Mouse (Mus musculus) spleen, adult 2 months (tissue): ENCODE measurements around the gene Adra1d. TPM values are rescaled to one million over a fixed set of nuclear protein-coding genes. Genes with fewer than 3 reads are reported as not detected.

ENCODE experiments used
- DNase-seq, 2 experiments: peaks; one replicate each; pipeline versions ENCODE4 v3.0.0 to v3.0.0-alpha.2; 2012 to 2021; ENCODE audit warnings: low spot score in 2 of 2, low read depth in 1 of 2
- H3K27ac ChIP-seq: fragments of 200-500 bp; 2 replicates; pipeline ENCODE4 v1.5.1; 2012; ENCODE audit warnings: low read length, inconsistent platforms; ENCODE audit not compliant: insufficient read depth
- H3K27me3 ChIP-seq: fragments of 200-500 bp; 2 replicates; pipeline ENCODE4 v1.6.1; 2012; ENCODE audit warnings: mild to moderate bottlenecking, moderate library complexity, low read length, inconsistent platforms; ENCODE audit not compliant: control insufficient read depth, insufficient read depth
- H3K36me3 ChIP-seq: fragments of 200-500 bp; 2 replicates; pipeline ENCODE4 v1.6.1; 2012; ENCODE audit warnings: mild to moderate bottlenecking, low read length, inconsistent platforms; ENCODE audit not compliant: control insufficient read depth, insufficient read depth
- H3K4me1 ChIP-seq: fragments of 200-500 bp; 2 replicates; pipeline ENCODE4 v1.6.1; 2011; ENCODE audit warnings: inconsistent platforms; ENCODE audit not compliant: control insufficient read depth, insufficient read depth, insufficient read length
- H3K4me3 ChIP-seq: fragments of 200-500 bp; 2 replicates; pipeline ENCODE4 v1.5.1; 2011; ENCODE audit warnings: mild to moderate bottlenecking, inconsistent platforms; ENCODE audit not compliant: insufficient read depth, insufficient read length; ENCODE audit errors: extremely low read depth
- CTCF ChIP-seq: fragments of 200-500 bp; IDR thresholded peaks from 2 replicates; pipeline ENCODE4 v1.5.1; 2011; ENCODE audit warnings: mild to moderate bottlenecking, inconsistent platforms; ENCODE audit not compliant: insufficient read depth, insufficient read length, insufficient replicate concordance; ENCODE audit errors: extremely low read depth
- POLR2A ChIP-seq: fragments of 200-500 bp; IDR thresholded peaks from 2 replicates; pipeline ENCODE4 v1.6.1; 2011; ENCODE audit warnings: low read depth, low read length, inconsistent platforms
- WGBS: fragments of 180-500 bp; shearing (Covaris S2); methylation state at CpG from one replicate; pipeline ENCODE4 v1.1.7; 2018; 5-methylcytosine and 5-hydroxymethylcytosine counted together
- polyA plus RNA-seq: library from polyadenylated mRNA; depleted of rRNA; stranded (reverse); fragments of >200 nt; gene quantifications from 2 replicates; pipeline ENCODE4 v1.2.3, GENCODE M21; 2012

Adra1d gene
- polyA plus RNA-seq, 1 experiment: 10.0 TPM

DNA sequence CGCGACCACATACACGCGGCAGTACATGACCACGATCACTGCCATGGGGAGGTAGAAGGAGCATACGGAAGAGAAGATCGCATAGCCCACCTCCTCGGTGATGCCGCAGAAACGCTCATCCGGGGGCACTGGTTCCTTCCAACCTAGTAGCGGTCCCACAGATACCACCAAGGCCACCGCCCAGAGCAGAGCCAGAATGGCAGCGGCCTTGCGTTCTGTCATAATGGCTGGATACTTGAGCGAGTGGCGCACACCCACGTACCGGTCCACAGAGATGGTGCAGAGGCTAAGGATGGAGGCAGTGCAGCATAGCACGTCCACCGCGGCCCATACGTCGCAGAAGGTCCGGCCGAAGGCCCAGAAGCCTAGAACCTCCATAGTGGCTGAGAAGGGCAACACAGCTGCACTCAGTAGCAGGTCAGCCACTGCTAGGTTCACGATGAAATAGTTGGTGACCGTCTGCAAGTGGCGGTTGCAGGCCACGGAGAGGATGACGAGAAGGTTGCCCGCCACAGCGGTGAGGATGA lies 676 bp downstream of the Adra1d start:
- peaks cover 17% of the 10 kb centered on the region for H3K27me3 ChIP-seq
- no peak for TF ChIP-seq POLR2A
- peak overlapping the region; percentile 28; the same call in 1 of the 2 replicates for H3K4me3 ChIP-seq

DNA sequence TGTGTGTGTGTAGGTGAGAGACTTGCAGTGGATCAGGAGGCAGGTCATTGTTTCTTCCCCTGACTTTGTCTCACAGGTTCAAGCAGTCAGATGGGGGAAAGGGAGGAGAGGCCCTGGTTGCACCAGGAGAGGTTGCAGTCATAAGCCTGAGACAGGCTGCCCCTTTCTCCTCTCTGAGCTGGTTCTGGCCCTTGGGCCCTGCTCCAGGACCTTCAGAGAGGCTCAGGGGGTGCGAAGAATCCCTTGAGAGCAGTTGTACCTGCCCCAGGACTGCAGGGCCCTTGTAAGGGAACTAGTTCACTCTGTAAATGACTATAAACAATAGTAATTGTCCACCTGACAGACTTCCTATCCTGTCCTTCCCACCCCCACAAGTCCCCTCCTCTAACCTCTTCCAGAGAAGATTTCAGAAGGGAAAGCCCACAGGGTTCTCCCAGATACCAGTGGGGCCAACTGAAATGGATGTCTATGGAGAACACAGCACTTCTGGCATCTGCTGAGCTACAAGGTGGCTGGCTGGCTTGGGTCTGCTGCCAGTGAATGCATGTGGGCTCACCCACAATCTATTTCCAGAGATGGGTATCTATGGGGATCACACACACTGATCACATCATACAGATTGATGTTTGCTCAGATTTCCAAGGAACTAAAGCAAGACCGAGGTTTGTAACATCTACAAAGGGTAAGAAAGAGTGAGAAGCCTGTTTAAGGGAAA lies 1.7 kb downstream of the Adra1d start:
- TF ChIP-seq CTCF: no peak
- no peak for TF ChIP-seq POLR2A
- H3K4me3 ChIP-seq: no peak overlapping the region
- H3K27ac ChIP-seq: no peak overlapping the region
- peaks cover 17% of the 10 kb centered on the region for H3K27me3 ChIP-seq
- H3K36me3 ChIP-seq: no peaks in the 10 kb centered on the region
- no peak for DNase-seq
- H3K4me1 ChIP-seq: no peaks in the 10 kb centered on the region
- WGBS: 46% methylated on average over 2 of the region's 2 CpGs

More for the DNA sequence above, 676 bp downstream of the Adra1d start:
- DNase-seq: no peak
- no peaks in the 10 kb centered on the region for H3K4me1 ChIP-seq
- WGBS: 9% methylated on average over 33 of the region's 33 CpGs
- peak overlapping the region; percentile 26; the same call in 1 of the 2 replicates for H3K27ac ChIP-seq
- H3K36me3 ChIP-seq: no peaks in the 10 kb centered on the region

DNA sequence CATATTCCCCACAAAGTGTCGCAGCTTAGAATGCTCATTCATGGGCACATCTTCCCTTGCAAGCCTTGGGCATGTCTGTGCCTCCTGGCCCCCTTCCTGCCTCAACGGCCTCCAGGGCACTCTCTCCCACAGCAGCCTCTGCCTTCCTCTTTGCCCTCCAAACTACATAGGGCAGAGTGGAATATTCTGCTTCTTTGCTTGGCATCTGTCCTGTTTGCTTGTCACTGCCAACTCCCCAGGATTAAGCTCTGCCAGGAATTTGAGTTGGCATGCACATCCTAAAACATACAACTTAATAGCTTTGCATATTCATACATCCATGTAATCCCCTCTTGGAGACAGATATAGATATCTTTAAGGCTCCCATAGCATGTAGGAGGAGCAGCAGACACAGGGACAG lies 4.2 kb downstream of the Adra1d start:
- peaks cover 16% of the 10 kb centered on the region for H3K27me3 ChIP-seq
- H3K36me3 ChIP-seq: no peaks in the 10 kb centered on the region
- TF ChIP-seq CTCF (no peak), POLR2A (no peak)
- WGBS: 66% methylated on average over 2 of the region's 2 CpGs
- no peak overlapping the region for H3K27ac ChIP-seq
- no peak overlapping the region for H3K4me3 ChIP-seq
- no peak for DNase-seq
- H3K4me1 ChIP-seq: no peaks in the 10 kb centered on the region

DNA sequence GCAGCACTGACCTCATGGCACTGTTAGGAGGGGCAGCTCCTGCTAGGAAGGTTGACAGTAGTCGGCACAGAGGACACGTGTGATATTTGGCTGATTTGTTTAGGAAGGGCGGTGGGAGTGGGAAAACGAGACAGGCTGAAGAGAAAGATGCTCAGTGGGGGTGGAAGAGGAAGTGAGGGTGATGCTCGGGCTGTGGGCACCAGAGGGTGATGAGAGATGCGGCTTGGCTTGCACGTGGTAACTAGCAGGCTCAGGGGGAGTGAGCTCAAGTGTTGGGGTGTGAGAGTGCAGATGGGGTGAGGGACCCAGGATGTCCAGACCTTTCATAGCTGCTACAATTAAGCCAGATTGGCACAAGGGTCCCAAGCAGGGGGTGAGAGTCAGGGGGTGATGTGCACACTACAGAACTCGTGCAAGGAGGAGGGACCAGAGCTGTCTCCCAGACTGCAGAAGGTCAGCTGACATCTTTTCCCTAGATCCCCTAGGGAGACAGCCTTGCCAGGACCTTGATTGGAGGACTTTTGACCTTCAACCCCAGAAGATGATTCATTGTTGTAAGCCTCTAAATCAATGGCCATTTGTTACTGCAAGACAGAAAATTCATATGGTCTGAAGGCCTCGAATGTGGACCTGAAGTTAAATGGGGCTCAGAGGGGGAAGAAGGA lies 9.2 kb downstream of the Adra1d start:
- no peak overlapping the region for H3K4me3 ChIP-seq
- H3K4me1 ChIP-seq: no peaks in the 10 kb centered on the region
- no peak for TF ChIP-seq CTCF
- no peak for TF ChIP-seq POLR2A
- WGBS: 19% methylated on average over 9 of the region's 9 CpGs
- H3K36me3 ChIP-seq: no peaks in the 10 kb centered on the region
- H3K27me3 ChIP-seq: no peaks in the 10 kb centered on the region
- no peak overlapping the region for H3K27ac ChIP-seq
- DNase-seq: no peak

DNA sequence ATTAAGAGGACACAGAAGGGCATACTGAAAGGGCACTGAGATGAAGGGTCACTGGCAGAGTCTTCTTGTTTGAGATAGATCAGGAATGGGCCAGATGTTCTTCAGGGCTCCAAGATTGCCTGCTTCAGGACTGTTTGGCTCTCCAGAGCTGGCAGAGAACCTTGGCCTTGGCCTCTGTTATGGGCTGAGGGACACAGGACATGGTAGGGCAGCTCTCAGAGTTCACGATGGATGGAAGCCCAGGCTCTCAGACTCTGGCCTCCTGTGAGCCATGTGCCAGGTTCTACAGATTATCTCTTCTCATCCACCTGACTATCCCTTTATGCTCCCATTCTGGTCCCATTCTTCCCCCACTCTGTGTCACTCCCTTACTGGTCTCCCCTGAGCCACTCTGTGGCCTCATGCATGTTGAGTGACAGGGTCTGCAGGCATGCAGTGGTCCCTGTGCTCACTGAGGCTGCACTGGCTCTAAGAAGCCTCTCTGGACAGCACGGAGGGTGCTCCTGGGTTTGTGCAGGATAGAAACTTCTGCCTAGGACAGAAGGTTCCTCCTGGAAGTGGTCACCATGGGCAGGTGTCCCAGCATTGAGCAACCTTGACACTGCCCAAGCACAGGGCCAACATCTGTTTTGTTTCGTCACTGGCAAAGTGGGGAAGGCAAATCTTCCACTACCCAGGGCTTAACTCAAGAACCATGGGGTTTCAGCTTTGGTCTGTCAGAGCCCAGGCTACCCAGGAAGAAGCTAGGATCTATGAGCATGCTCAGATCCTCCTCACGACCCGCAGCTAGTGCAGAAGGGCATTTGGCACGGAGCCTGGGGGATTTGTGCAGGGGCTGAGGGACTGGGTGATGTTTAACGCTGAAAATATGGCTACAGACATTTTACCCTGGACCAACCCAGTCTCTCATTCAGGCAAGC lies 10.1 kb downstream of the Adra1d start:
- WGBS: 54% methylated on average over 7 of the region's 7 CpGs
- Histone ChIP-seq H3K27ac (no peak overlapping the region), H3K27me3 (0 out of 2 replicates have a peak, but pooled peaks cover under 1% of the 10 kb centered on the region), H3K4me3 (no peak overlapping the region), H3K36me3 (no peaks in the 10 kb centered on the region), H3K4me1 (no peaks in the 10 kb centered on the region)
- DNase-seq: no peak
- TF ChIP-seq POLR2A (no peak), CTCF (no peak)

DNA sequence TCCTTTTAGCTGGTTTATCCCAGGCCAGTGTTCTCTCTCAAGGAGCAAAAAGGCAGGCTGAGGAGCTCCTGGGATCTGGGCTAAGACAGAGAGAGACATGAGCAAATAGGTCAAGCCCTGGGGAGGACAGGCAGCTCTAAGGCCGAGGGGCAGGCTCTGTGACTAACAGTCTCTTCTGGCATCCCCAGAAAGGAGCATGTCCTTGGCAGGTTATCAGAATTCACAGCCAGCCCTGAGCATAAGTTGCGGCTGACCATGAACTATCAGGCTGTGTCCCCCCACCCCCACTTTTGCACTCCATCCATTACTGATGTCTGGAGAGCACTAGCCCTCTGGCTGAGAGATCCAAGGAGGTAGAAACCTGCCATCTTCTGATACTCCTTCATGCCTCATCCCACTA lies 11.2 kb downstream of the Adra1d start:
- DNase-seq: no peak
- peaks cover 3% of the 10 kb centered on the region; the same call in 1 of the 2 replicates for H3K4me1 ChIP-seq
- TF ChIP-seq POLR2A: no peak
- TF ChIP-seq CTCF: no peak
- no peak overlapping the region for H3K4me3 ChIP-seq
- H3K36me3 ChIP-seq: no peaks in the 10 kb centered on the region
- no peak overlapping the region for H3K27ac ChIP-seq
- 70% methylated on average over 2 of the region's 2 CpGs for WGBS
- peaks cover 6% of the 10 kb centered on the region; the same call in 1 of the 2 replicates for H3K27me3 ChIP-seq
